Mouse (Mus musculus): ENCODE measurements around the gene Cacna1e.

- no peak for TF ChIP-seq POLR2A (IDR thresholded peaks at IDR 0.05; ENCODE audit: borderline replicate concordance, low read depth, low read length)
- TF ChIP-seq CTCF (IDR thresholded peaks at IDR 0.05; ENCODE audit: low read depth, low read length), result no peak
Measured at GRCm38 (mm10) chr1:154678151-154678550, 206.2 kb downstream of the Cacna1e start.

Data from bone marrow macrophage, adult 2 months (primary cell).